Mouse (Mus musculus): ENCODE data around the gene Asna1. TPM values are rescaled to one million over a fixed set of nuclear protein-coding genes. Genes with fewer than 3 reads are reported as not detected.
A peak's percentile ranks its signal among the peaks of the same experiment; 100 is the strongest.

The Asna1 gene
- total and polyA plus RNA-seq, 3 experiments: 104 to 136 (median 110) TPM

DNA sequence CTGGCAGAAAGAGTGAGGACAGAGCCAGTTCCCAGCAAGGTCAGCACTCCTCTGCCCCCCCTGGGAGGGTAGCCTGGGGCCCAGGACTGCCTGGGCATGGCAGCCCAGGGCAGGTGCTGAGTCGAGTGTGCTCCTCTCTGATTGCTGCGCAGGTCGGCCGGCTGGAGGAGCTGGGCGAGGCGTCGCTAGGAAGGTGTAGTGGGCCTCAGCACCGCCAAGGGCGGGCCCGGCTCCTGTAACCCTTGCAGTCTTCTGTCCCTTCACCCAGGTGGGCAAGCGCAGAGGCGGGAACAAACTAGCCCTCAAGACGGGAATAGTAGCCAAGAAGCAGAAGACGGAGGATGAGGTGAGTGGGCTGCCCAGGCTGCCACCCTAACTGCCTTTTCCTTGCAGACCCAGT lies 4.2 kb upstream of the Asna1 start:
- Histone ChIP-seq H3K27me3 (ENCODE audit: insufficient read depth, low read length) (no peaks in the 10 kb centered on the region), H3K4me3 (ENCODE audit: low read depth, low read length) (peak overlapping the region; percentile 95; the same call in 1 of the 2 replicates), H3K9me3 (replicated peaks) (no peaks in the 10 kb centered on the region), H3K36me3 (replicated peaks) (peaks cover 61% of the 10 kb centered on the region), H3K4me1 (ENCODE audit: insufficient read depth, low read depth, low read length) (peaks cover 68% of the 10 kb centered on the region)
- DNase-seq (ENCODE audit: low spot score) (no peak), ATAC-seq (ENCODE audit: extremely low read depth, insufficient number of reproducible peaks, low FRiP score, poor library complexity, severe bottlenecking) (no peak)
- TF ChIP-seq GATA1 (IDR thresholded peaks at IDR 0.05; ENCODE audit: borderline replicate concordance, low read length) (no peak), CTCF (IDR thresholded peaks at IDR 0.05; ENCODE audit: low read depth, low read length) (no peak), TAL1 (conservative IDR thresholded peaks at IDR 0.05; ENCODE audit: low read depth, low read length) (no peak), POLR2AphosphoS5 (IDR thresholded peaks at IDR 0.05; ENCODE audit: insufficient replicate concordance, low read depth, low read length) (no peak), GATA2 (IDR thresholded peaks at IDR 0.05; ENCODE audit: borderline replicate concordance, low read depth, low read length) (no peak)

GRCm38 (mm10) chr8:85027922-85028321 lies 2.8 kb upstream of the Asna1 start:
- TF ChIP-seq TAL1 (conservative IDR thresholded peaks at IDR 0.05; ENCODE audit: low read depth, low read length) (no peak), GATA2 (IDR thresholded peaks at IDR 0.05; ENCODE audit: borderline replicate concordance, low read depth, low read length) (no peak), GATA1 (IDR thresholded peaks at IDR 0.05; ENCODE audit: borderline replicate concordance, low read length) (no peak), POLR2AphosphoS5 (IDR thresholded peaks at IDR 0.05; ENCODE audit: insufficient replicate concordance, low read depth, low read length) (no peak), CTCF (IDR thresholded peaks at IDR 0.05; ENCODE audit: low read depth, low read length) (no peak)
- Histone ChIP-seq H3K4me1 (ENCODE audit: insufficient read depth, low read depth, low read length) (peaks cover 69% of the 10 kb centered on the region), H3K4me3 (ENCODE audit: low read depth, low read length) (peak overlapping the region; percentile 95), H3K27me3 (ENCODE audit: insufficient read depth, low read length) (no peaks in the 10 kb centered on the region), H3K36me3 (replicated peaks) (peaks cover 61% of the 10 kb centered on the region), H3K9me3 (replicated peaks) (no peaks in the 10 kb centered on the region)
- ATAC-seq (ENCODE audit: extremely low read depth, insufficient number of reproducible peaks, low FRiP score, poor library complexity, severe bottlenecking) (no peak), DNase-seq (ENCODE audit: low spot score) (no peak)

DNA sequence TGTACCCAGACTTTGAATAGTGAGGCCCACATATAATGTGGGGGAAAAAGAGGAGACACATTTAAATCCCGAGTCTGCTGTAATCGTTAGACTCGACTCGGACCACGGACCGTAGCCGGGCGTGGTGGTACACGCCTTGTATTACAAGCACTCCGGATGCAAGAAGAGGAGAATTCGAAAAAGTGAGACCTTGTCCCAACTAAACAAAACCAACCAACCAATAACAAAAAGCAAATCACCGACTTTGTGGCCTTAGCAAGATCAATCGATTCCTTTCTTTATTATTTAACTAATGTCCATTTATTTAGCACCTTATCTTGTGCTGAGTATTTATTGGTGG lies 2.4 kb upstream of the Asna1 start:
- H3K27me3 ChIP-seq (ENCODE audit: insufficient read depth, low read length): no peaks in the 10 kb centered on the region
- H3K9me3 ChIP-seq (replicated peaks): no peaks in the 10 kb centered on the region
- H3K4me1 ChIP-seq (ENCODE audit: insufficient read depth, low read depth, low read length): peaks cover 68% of the 10 kb centered on the region
- DNase-seq (ENCODE audit: low spot score) (no peak), ATAC-seq (ENCODE audit: extremely low read depth, insufficient number of reproducible peaks, low FRiP score, poor library complexity, severe bottlenecking) (no peak)
- TF ChIP-seq CTCF (IDR thresholded peaks at IDR 0.05; ENCODE audit: low read depth, low read length) (no peak), TAL1 (conservative IDR thresholded peaks at IDR 0.05; ENCODE audit: low read depth, low read length) (no peak), GATA2 (IDR thresholded peaks at IDR 0.05; ENCODE audit: borderline replicate concordance, low read depth, low read length) (no peak), GATA1 (IDR thresholded peaks at IDR 0.05; ENCODE audit: borderline replicate concordance, low read length) (no peak), POLR2AphosphoS5 (IDR thresholded peaks at IDR 0.05; ENCODE audit: insufficient replicate concordance, low read depth, low read length) (no peak)
- peak overlapping the region; percentile 95 for H3K4me3 ChIP-seq (ENCODE audit: low read depth, low read length)
- peaks cover 59% of the 10 kb centered on the region for H3K36me3 ChIP-seq (replicated peaks)

- ATAC-seq (ENCODE audit: extremely low read depth, insufficient number of reproducible peaks, low FRiP score, poor library complexity, severe bottlenecking): peak; percentile 70
- no peak for TF ChIP-seq GATA1 (IDR thresholded peaks at IDR 0.05; ENCODE audit: borderline replicate concordance, low read length)
- TF ChIP-seq TAL1 (conservative IDR thresholded peaks at IDR 0.05; ENCODE audit: low read depth, low read length): no peak
- TF ChIP-seq POLR2AphosphoS5 (IDR thresholded peaks at IDR 0.05; ENCODE audit: insufficient replicate concordance, low read depth, low read length): no peak
- no peak for TF ChIP-seq GATA2 (IDR thresholded peaks at IDR 0.05; ENCODE audit: borderline replicate concordance, low read depth, low read length)
- TF ChIP-seq CTCF (IDR thresholded peaks at IDR 0.05; ENCODE audit: low read depth, low read length): no peak
- Histone ChIP-seq H3K4me1 (ENCODE audit: insufficient read depth, low read depth, low read length) (peaks cover 70% of the 10 kb centered on the region), H3K9me3 (replicated peaks) (no peaks in the 10 kb centered on the region), H3K36me3 (replicated peaks) (peaks cover 59% of the 10 kb centered on the region), H3K4me3 (ENCODE audit: low read depth, low read length) (peak within 1 kb of the TSS; percentile 95), H3K27me3 (ENCODE audit: insufficient read depth, low read length) (no peaks in the 10 kb centered on the region)
- peak; percentile 87 for DNase-seq (ENCODE audit: low spot score)
Observed at GRCm38 (mm10) chr8:85026670-85027515, 1.8 kb upstream of the Asna1 start, which contains the start of gene Trir. Gene Trir, plus strand, starts transcription at chr8:85026823.

DNA sequence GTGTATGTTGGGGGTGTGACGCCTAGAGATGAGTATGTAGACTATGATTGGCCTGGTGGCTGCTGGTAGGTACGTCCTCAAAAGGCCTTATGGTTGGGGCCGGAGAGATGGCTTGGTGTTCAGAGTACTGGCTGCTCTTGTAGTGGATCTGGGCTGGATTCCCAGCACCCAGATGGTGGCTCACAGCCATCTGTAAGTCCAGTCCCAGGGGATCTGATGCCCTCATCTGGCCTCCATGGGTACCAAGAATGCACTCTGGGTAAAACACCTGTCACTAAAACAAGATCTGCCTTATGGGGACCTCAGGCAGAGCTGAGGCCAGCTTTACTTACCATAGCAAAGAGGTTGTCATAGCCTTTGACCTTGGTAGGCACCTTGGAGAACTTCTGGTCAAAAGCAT lies 1.2 kb downstream of the Asna1 start:
- H3K4me3 ChIP-seq (ENCODE audit: low read depth, low read length): peak overlapping the region; percentile 88
- peaks cover 52% of the 10 kb centered on the region for H3K4me1 ChIP-seq (ENCODE audit: insufficient read depth, low read depth, low read length)
- H3K27me3 ChIP-seq (ENCODE audit: insufficient read depth, low read length): no peaks in the 10 kb centered on the region
- ATAC-seq (ENCODE audit: extremely low read depth, insufficient number of reproducible peaks, low FRiP score, poor library complexity, severe bottlenecking) (no peak), DNase-seq (ENCODE audit: low spot score) (no peak)
- no peaks in the 10 kb centered on the region for H3K9me3 ChIP-seq (replicated peaks)
- no peak for TF ChIP-seq GATA1 (IDR thresholded peaks at IDR 0.05; ENCODE audit: borderline replicate concordance, low read length)
- TF ChIP-seq CTCF (IDR thresholded peaks at IDR 0.05; ENCODE audit: low read depth, low read length): no peak
- TF ChIP-seq POLR2AphosphoS5 (IDR thresholded peaks at IDR 0.05; ENCODE audit: insufficient replicate concordance, low read depth, low read length): no peak
- TF ChIP-seq TAL1 (conservative IDR thresholded peaks at IDR 0.05; ENCODE audit: low read depth, low read length): no peak
- TF ChIP-seq GATA2 (IDR thresholded peaks at IDR 0.05; ENCODE audit: borderline replicate concordance, low read depth, low read length): no peak
- peaks cover 60% of the 10 kb centered on the region for H3K36me3 ChIP-seq (replicated peaks)

DNA sequence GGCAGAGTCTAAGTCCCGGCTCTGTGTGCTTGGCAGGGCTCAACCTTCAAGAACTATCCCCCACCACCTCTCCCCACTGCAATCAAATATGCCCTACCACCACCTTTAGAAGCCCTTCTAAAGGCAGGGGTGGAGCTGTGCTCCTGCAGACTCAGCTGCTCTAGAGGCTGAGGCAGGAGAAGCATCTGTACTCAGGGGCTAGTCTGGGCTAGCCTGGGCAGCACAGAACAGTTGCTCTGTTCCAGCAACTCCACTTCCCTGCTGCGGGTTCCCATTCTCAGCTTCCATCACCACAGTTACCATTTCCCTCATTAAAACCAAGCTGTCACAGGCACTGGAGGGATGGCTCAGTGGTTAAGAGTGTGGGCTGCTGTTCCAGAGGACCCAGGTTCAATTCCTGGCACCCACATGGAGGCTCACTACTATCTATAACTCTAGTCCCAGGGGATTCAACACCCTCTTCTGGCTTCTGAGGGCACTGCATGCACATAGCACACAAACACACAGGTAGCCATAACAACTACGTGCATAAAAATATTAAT lies 3.5 kb downstream of the Asna1 start:
- ATAC-seq (ENCODE audit: extremely low read depth, insufficient number of reproducible peaks, low FRiP score, poor library complexity, severe bottlenecking) (no peak), DNase-seq (ENCODE audit: low spot score) (no peak)
- Histone ChIP-seq H3K36me3 (replicated peaks) (peaks cover 76% of the 10 kb centered on the region), H3K27me3 (ENCODE audit: insufficient read depth, low read length) (no peaks in the 10 kb centered on the region), H3K4me1 (ENCODE audit: insufficient read depth, low read depth, low read length) (peaks cover 43% of the 10 kb centered on the region), H3K9me3 (replicated peaks) (no peaks in the 10 kb centered on the region), H3K4me3 (ENCODE audit: low read depth, low read length) (no peak overlapping the region)
- TF ChIP-seq POLR2AphosphoS5 (IDR thresholded peaks at IDR 0.05; ENCODE audit: insufficient replicate concordance, low read depth, low read length) (no peak), CTCF (IDR thresholded peaks at IDR 0.05; ENCODE audit: low read depth, low read length) (no peak), GATA2 (IDR thresholded peaks at IDR 0.05; ENCODE audit: borderline replicate concordance, low read depth, low read length) (no peak), TAL1 (conservative IDR thresholded peaks at IDR 0.05; ENCODE audit: low read depth, low read length) (no peak), GATA1 (IDR thresholded peaks at IDR 0.05; ENCODE audit: borderline replicate concordance, low read length) (no peak)

Measured in G1E (cell line).